Mouse (Mus musculus) right cerebral cortex, postnatal 36 days (tissue): ENCODE results near the gene Gm21820.
"Not testable (repeated sequence)": the region's sequence is repeated elsewhere in the genome, so short reads cannot be mapped to it uniquely, and the experiment has no call there.

Experiments
- DNase-seq, 2 experiments: peaks; one replicate each; pipeline ENCODE4 v3.0.0; 2022; ENCODE audit warnings: low spot score in 2 of 2, mixed read lengths in 1 of 2

The Gm21820 gene

DNA sequence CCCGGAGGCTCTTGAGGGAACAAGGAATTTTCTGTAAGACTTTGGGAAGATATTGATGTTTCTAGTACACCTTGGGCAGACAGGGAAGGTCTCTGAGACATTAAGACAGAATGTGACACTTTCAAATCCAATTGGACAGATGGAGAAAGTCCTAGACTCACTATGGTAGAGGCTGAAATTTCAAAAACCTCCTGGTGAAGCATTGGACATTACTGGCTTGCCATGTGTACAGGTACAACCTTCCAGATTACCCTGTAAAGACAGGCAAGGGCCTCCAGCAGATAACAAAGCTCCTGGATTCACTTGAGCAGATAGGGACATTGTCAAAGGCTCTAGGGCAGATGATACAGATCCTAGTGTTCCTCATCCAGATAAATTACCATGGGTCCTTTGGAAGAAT is at the start of gene Gm21820:
Gene Gm21820 (minus strand): TSS at position 101 of the 400 bp plus-strand sequence.
- not testable (repeated sequence) for DNase-seq
